Mouse (Mus musculus) kidney, postnatal 0 days (tissue): ENCODE results near the gene Mgat4d. TPM values are rescaled to one million over a fixed set of nuclear protein-coding genes. Genes with fewer than 3 reads are reported as not detected.

Source experiments
- ATAC-seq: fragments of 200-750 bp; cut with Nextera tagmentation; replicated peaks from 2 replicates; pipeline ENCODE4 v1.8.0; 2017; ENCODE audit warnings: low read depth, moderate number of reproducible peaks, moderate TSS enrichment, moderate library complexity; ENCODE audit not compliant: low FRiP score
- DNase-seq: peaks from one replicate; pipeline ENCODE4 v3.0.0-alpha.2; 2016; ENCODE audit warnings: low spot score
- H3K27ac ChIP-seq: fragments of 300-500 bp; sonication (generic); 2 replicates; pipeline ENCODE4 v1.5.1; 2014; ENCODE audit warnings: mild to moderate bottlenecking
- H3K27me3 ChIP-seq: fragments of 300-500 bp; sonication (generic); 2 replicates; pipeline ENCODE4 v1.6.1; 2014; ENCODE audit warnings: low read length, mixed read lengths; ENCODE audit not compliant: insufficient read depth
- H3K36me3 ChIP-seq: fragments of 300-500 bp; sonication (generic); 2 replicates; pipeline ENCODE4 v1.6.1; 2014; ENCODE audit warnings: low read length, mixed read lengths; ENCODE audit not compliant: insufficient read depth
- H3K4me1 ChIP-seq: fragments of 300-500 bp; sonication (generic); replicated peaks from 2 replicates; pipeline ENCODE4 v1.6.1; 2014; ENCODE audit warnings: antibody characterized with exemption, low read length, mixed read lengths; ENCODE audit not compliant: insufficient read depth
- H3K4me2 ChIP-seq: fragments of 300-500 bp; sonication (generic); 2 replicates; pipeline ENCODE4 v1.6.1; 2014; ENCODE audit warnings: mild to moderate bottlenecking, low read length, moderate library complexity, mixed read lengths
- H3K4me3 ChIP-seq: fragments of 300-500 bp; sonication (generic); replicated peaks from 2 replicates; pipeline ENCODE4 v1.5.1; 2014; ENCODE audit warnings: low read depth, low read length
- H3K9ac ChIP-seq: fragments of 300-500 bp; sonication (generic); 2 replicates; pipeline ENCODE4 v1.6.1; 2014; ENCODE audit warnings: low read depth, low read length
- H3K9me3 ChIP-seq: fragments of 300-500 bp; sonication (generic); replicated peaks from 2 replicates; pipeline ENCODE4 v1.6.1; 2016; ENCODE audit warnings: low read length, inconsistent platforms, mixed read lengths
- CTCF ChIP-seq: IDR thresholded peaks from 2 replicates; pipeline ENCODE4 v1.5.1; 2016; ENCODE audit warnings: antibody characterized with exemption, low read depth, mild to moderate bottlenecking, moderate library complexity
- WGBS: fragments of 180-500 bp; shearing (Covaris S2); extraction: QIAGEN DNeasy Blood & Tissue Kit; methylation state at CpG from one replicate; pipeline ENCODE4 v1.1.7; 2014; 5-methylcytosine and 5-hydroxymethylcytosine counted together
- polyA plus RNA-seq: library from polyadenylated mRNA; unstranded; fragments of >200 nt; fragmentation: Nextera tagmentation; extraction: Ambion mirVana; gene quantifications from 2 replicates; pipeline ENCODE4 v1.2.1, GENCODE M21; 2015

Mgat4d gene
- polyA plus RNA-seq, 1 experiment from 2014 or later, result not detected

DNA sequence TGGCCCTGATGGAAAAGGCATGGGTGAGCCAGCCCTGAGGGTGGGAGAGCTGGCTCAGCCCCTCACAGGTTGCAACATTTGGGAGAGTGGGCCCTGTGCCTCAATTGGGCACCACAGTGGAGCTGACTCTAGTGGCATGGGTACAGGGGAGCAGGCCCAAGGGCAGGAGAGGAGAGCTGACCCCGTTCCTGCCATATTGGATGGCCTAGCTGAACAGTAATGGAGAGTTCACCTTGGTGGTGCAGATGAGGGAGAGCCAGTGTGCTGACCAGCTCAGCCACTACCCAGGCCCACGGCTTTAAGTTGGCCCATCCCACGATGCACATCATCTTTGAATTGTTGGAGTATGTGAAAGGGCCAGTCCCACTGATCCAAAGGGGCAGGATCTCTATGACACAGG lies 6.2 kb upstream of the Mgat4d start:
- no peaks in the 10 kb centered on the region for H3K27me3 ChIP-seq
- WGBS, result 85% methylated on average over 3 of the region's 3 CpGs
- H3K9me3 ChIP-seq, result no peaks in the 10 kb centered on the region
- no peak overlapping the region for H3K9ac ChIP-seq
- no peak overlapping the region for H3K4me3 ChIP-seq
- no peaks in the 10 kb centered on the region for H3K4me1 ChIP-seq
- H3K27ac ChIP-seq, result no peak overlapping the region
- H3K36me3 ChIP-seq, result no peaks in the 10 kb centered on the region
- H3K4me2 ChIP-seq, result no peak overlapping the region
- no peak for ATAC-seq
- TF ChIP-seq CTCF, result no peak
- no peak for DNase-seq

DNA sequence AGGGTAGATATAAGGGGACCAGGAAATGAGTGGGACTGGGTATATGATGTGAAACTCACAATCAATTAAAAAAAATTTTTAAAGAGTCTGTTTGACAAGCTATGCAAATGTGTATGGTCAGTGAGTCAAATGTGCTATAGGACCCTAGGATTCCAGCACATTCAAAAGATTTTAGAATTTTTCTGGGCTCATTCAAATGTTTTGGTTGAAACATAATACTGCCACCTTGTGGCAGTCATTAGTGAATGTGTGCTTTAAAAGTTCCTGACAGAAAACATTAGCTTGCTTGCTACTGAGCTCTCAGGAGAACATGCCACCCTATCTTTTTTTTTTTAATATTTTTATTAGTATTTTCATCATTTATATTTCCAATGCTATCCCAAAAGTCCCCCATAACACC lies 5.6 kb upstream of the Mgat4d start:
- Histone ChIP-seq H3K9me3 (no peaks in the 10 kb centered on the region), H3K9ac (no peak overlapping the region), H3K4me3 (no peak overlapping the region), H3K27me3 (no peaks in the 10 kb centered on the region), H3K27ac (no peak overlapping the region), H3K4me1 (no peaks in the 10 kb centered on the region), H3K4me2 (no peak overlapping the region), H3K36me3 (no peaks in the 10 kb centered on the region)
- peak; percentile 72 for TF ChIP-seq CTCF
- no peak for ATAC-seq
- peak; percentile 65 for DNase-seq

- H3K4me3 ChIP-seq, result no peak overlapping the region
Observed at GRCm38 (mm10) chr8:83351315-83351714, 3.0 kb downstream of the Mgat4d start.

GRCm38 (mm10) chr8:83363156-83363769 lies 15.0 kb downstream of the Mgat4d start:
- Histone ChIP-seq H3K36me3 (no peaks in the 10 kb centered on the region), H3K9me3 (no peaks in the 10 kb centered on the region), H3K4me2 (no peak overlapping the region), H3K27me3 (no peaks in the 10 kb centered on the region), H3K4me3 (no peak overlapping the region), H3K27ac (0 out of 2 replicates have a peak overlapping the region, but pooled peaks have one; percentile 28), H3K4me1 (no peaks in the 10 kb centered on the region), H3K9ac (no peak overlapping the region)
- ATAC-seq, result peak; percentile 84
- no peak for TF ChIP-seq CTCF
- 38% methylated on average over 7 of the region's 7 CpGs for WGBS
- peak; percentile 35 for DNase-seq

More at GRCm38 (mm10) chr8:83351315-83351714, 3.0 kb downstream of the Mgat4d start:
- Histone ChIP-seq H3K27ac (no peak overlapping the region), H3K4me1 (no peaks in the 10 kb centered on the region), H3K27me3 (no peaks in the 10 kb centered on the region), H3K9ac (no peak overlapping the region), H3K36me3 (no peaks in the 10 kb centered on the region), H3K9me3 (no peaks in the 10 kb centered on the region), H3K4me2 (no peak overlapping the region)
- no peak for TF ChIP-seq CTCF
- no peak for DNase-seq
- no peak for ATAC-seq
- WGBS, result 92% methylated on average over 2 of the region's 2 CpGs

DNA sequence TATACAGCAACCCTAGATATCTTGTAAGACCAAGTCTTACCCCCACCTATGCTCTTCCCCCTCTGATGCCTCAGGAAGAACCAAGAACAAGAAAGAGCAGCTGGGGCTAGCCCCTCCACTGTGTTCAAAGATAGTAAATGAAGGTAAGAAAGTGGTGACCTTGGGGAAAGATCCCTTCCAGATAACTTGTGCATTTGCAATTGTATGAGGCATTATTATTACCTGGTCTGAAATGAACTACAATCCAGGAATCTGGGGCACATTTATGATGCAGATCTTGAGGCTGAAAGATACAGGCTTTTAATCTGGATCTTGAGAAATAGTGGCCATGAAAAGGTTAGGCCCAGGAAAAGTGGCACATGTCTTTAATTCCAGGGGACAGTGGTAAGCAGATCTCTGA lies 29.0 kb downstream of the Mgat4d start:
- Histone ChIP-seq H3K4me1 (no peaks in the 10 kb centered on the region), H3K9me3 (no peaks in the 10 kb centered on the region), H3K36me3 (no peaks in the 10 kb centered on the region), H3K27ac (no peak overlapping the region), H3K4me3 (no peak overlapping the region), H3K9ac (no peak overlapping the region), H3K27me3 (no peaks in the 10 kb centered on the region), H3K4me2 (no peak overlapping the region)
- no peak for TF ChIP-seq CTCF
- ATAC-seq, result no peak
- no peak for DNase-seq

DNA sequence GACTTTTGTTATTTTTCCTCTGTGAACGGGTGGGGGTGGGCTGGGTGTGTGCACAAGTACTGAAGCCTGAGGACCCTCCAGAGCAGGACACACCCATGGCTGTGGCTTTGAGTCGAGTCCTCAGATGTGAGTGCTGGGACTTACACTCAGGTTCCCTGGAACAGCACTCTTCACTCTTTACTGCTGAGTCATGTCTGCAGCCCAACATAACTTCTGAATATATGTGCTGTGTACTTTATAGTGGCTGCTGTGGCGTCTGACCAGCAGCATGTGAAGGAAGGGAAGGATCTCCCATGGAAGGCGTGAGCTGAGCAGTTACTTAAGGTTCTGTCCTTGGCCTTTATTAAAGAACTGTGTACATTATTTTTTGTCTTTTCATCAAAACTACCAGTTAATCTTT lies 31.9 kb downstream of the Mgat4d start:
- no peaks in the 10 kb centered on the region for H3K9me3 ChIP-seq
- 66% methylated on average over 4 of the region's 4 CpGs for WGBS
- H3K9ac ChIP-seq, result no peak overlapping the region
- no peak overlapping the region for H3K27ac ChIP-seq
- no peak for TF ChIP-seq CTCF
- no peaks in the 10 kb centered on the region for H3K36me3 ChIP-seq
- no peak for DNase-seq
- no peak overlapping the region for H3K4me3 ChIP-seq
- no peaks in the 10 kb centered on the region for H3K4me1 ChIP-seq
- H3K27me3 ChIP-seq, result no peaks in the 10 kb centered on the region
- no peak overlapping the region for H3K4me2 ChIP-seq
- no peak for ATAC-seq

- no peak for TF ChIP-seq CTCF
- no peak overlapping the region for H3K9ac ChIP-seq
- H3K4me3 ChIP-seq, result no peak overlapping the region
- DNase-seq, result no peak
- WGBS, result 81% methylated on average over 2 of the region's 2 CpGs
- no peaks in the 10 kb centered on the region for H3K4me1 ChIP-seq
- H3K9me3 ChIP-seq, result no peaks in the 10 kb centered on the region
- no peaks in the 10 kb centered on the region for H3K27me3 ChIP-seq
- no peaks in the 10 kb centered on the region for H3K36me3 ChIP-seq
- no peak overlapping the region for H3K27ac ChIP-seq
- ATAC-seq, result no peak
- H3K4me2 ChIP-seq, result no peak overlapping the region
Observed at GRCm38 (mm10) chr8:83381016-83381415, 32.7 kb downstream of the Mgat4d start.
